Mouse (Mus musculus) limb, embryonic 12.5 days (tissue): ENCODE measurements at regions not wholly inside any gene's neighbourhood (a gene's known extent, or its start where the extent isn't known, plus 50 kb on each side); places are given as distances from the start of the nearest gene placed in this dataset.

Experiments
- ATAC-seq: fragments of 200-750 bp; cut with Nextera tagmentation; 2 replicates; pipeline ENCODE4 v1.8.0; 2017; ENCODE audit warnings: low read depth, moderate TSS enrichment; ENCODE audit not compliant: insufficient number of reproducible peaks, insufficient read depth, low FRiP score, low TSS enrichment
- H3K27ac ChIP-seq: fragments of 300-500 bp; sonication (generic); 2 replicates; pipeline ENCODE4 v1.5.1; 2016; ENCODE audit warnings: mild to moderate bottlenecking, moderate library complexity
- H3K27me3 ChIP-seq: fragments of 300-500 bp; sonication (generic); 2 replicates; pipeline ENCODE4 v1.6.1; 2016; ENCODE audit warnings: mild to moderate bottlenecking, moderate library complexity
- H3K36me3 ChIP-seq: fragments of 300-500 bp; sonication (generic); 2 replicates; pipeline ENCODE4 v1.6.1; 2016; ENCODE audit warnings: mild to moderate bottlenecking, moderate library complexity
- H3K4me1 ChIP-seq: fragments of 300-500 bp; sonication (generic); replicated peaks from 2 replicates; pipeline ENCODE4 v1.6.1; 2016
- H3K4me2 ChIP-seq: fragments of 300-500 bp; sonication (generic); 2 replicates; pipeline ENCODE4 v1.6.1; 2016; ENCODE audit warnings: mild to moderate bottlenecking, moderate library complexity
- H3K4me3 ChIP-seq: fragments of 300-500 bp; sonication (generic); replicated peaks from 2 replicates; pipeline ENCODE4 v1.5.1; 2016; ENCODE audit warnings: mild to moderate bottlenecking
- H3K9ac ChIP-seq: fragments of 300-500 bp; sonication (generic); replicated peaks from 2 replicates; pipeline ENCODE4 v1.6.1; 2016; ENCODE audit warnings: mild to moderate bottlenecking, moderate library complexity
- H3K9me3 ChIP-seq: fragments of 300-500 bp; sonication (generic); 2 replicates; pipeline ENCODE4 v1.6.1; 2016; ENCODE audit warnings: mild to moderate bottlenecking, moderate library complexity
- WGBS: fragments of 180-500 bp; shearing (Covaris S2); methylation state at CpG from one replicate; pipeline ENCODE4 v1.1.7; 2016; 5-methylcytosine and 5-hydroxymethylcytosine counted together

GRCm38 (mm10) chr1:186374009-186374649 lies 257.0 kb upstream of the Lyplal1 start:
- WGBS, result 73% methylated on average over 9 of the region's 9 CpGs
- Histone ChIP-seq H3K27me3 (no peaks in the 10 kb centered on the region), H3K4me2 (no peak overlapping the region), H3K9me3 (0 out of 2 replicates have a peak, but pooled peaks cover 6% of the 10 kb centered on the region), H3K36me3 (no peaks in the 10 kb centered on the region), H3K27ac (no peak overlapping the region), H3K9ac (no peak overlapping the region), H3K4me1 (no peaks in the 10 kb centered on the region), H3K4me3 (no peak overlapping the region)
- ATAC-seq, result no peak

DNA sequence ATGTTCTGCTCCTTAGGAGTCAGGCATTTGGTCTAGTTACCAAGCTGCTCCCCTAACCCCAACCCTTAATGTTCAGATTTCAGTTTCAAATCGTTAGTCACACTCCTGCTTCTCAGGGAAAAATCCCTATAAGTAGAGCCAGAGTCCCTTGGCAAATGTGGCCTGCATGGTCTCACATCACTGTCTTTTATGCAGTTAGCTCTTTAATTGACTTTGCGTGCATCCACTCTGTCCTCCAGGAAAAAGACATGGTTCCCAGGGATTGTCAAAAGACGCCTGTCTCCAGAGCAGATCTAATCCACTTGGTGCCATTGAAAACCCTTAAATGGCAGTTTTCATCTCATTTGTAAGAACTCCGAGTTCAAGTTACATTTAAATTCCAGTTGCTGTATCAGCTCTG lies 256.3 kb upstream of the Lyplal1 start:
- 51% methylated on average over 4 of the region's 4 CpGs for WGBS
- Histone ChIP-seq H3K27ac (no peak overlapping the region), H3K9ac (no peak overlapping the region), H3K27me3 (no peaks in the 10 kb centered on the region), H3K9me3 (0 out of 2 replicates have a peak, but pooled peaks cover 2% of the 10 kb centered on the region), H3K4me1 (no peaks in the 10 kb centered on the region), H3K4me2 (no peak overlapping the region), H3K36me3 (no peaks in the 10 kb centered on the region), H3K4me3 (no peak overlapping the region)
- no peak for ATAC-seq

DNA sequence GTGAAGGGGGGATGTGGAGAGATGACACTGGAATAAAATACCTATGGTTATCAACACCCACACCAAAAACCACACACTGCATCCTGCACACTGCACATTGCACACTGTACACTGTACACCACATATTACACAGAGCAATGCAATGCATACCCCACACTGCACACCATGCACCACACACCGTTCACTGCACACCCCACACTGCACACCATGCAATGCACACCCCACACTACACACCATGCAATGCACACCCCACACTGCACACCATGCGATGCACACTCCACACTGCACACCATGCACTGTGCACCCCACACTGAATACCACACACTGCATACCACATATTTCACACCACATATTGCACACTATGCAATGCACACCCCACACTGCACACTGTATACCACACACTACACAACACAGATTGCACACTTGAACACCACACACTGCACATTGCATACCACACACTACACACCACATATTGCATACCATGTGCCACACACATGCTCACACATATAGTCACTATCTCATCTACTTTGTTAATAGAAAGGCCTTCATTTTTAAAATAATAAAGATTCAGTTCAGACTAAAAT lies 255.8 kb upstream of the Lyplal1 start:
- Histone ChIP-seq H3K4me2 (no peak overlapping the region), H3K27ac (no peak overlapping the region), H3K36me3 (no peaks in the 10 kb centered on the region), H3K4me3 (no peak overlapping the region), H3K9me3 (no peaks in the 10 kb centered on the region), H3K9ac (no peak overlapping the region), H3K27me3 (no peaks in the 10 kb centered on the region), H3K4me1 (no peaks in the 10 kb centered on the region)
- no peak for ATAC-seq
- 98% methylated on average over 2 of the region's 2 CpGs for WGBS

GRCm38 (mm10) chr1:186363356-186363755 lies 246.2 kb upstream of the Lyplal1 start:
- Histone ChIP-seq H3K4me1 (peaks cover 2% of the 10 kb centered on the region; the same call in 1 of the 2 replicates), H3K27me3 (no peaks in the 10 kb centered on the region), H3K27ac (no peak overlapping the region), H3K9ac (no peak overlapping the region), H3K9me3 (no peaks in the 10 kb centered on the region), H3K4me3 (no peak overlapping the region), H3K36me3 (no peaks in the 10 kb centered on the region), H3K4me2 (no peak overlapping the region)
- no peak for ATAC-seq
- 87% methylated on average over 4 of the region's 4 CpGs for WGBS

DNA sequence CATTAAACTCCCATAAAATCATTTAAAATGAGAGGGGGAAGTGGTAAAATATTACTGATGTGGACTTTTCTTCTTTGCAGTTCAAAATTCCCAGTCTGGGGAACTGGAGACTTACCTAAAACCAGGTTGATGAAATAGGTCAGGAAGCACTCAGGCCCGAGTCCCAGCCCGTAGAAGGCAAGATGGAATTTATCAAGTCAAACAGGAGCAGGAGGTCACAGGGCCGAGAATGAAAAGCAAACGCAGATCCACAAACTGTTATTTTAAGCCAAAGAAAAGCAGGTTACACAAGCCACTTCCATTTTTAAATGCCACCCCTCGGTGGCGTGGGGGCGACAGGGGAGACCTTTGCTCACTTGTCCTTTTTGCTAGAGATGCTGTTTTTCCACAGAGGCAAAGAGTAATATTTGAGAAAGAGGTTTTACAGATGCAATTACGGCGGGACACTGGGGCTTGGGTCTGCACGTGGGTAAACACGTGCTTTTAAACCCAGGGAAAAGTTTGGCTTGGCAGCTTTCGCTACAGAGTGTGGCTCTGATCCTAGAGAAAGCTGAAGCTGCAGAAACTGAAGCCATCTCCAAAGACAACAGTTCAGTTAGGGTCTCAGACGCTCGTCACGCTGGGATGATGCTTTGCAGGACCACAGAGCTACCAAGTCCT lies 241.0 kb upstream of the Lyplal1 start:
- no peak for ATAC-seq
- Histone ChIP-seq H3K4me2 (peak overlapping the region; percentile 19), H3K27me3 (no peaks in the 10 kb centered on the region), H3K9ac (no peak overlapping the region), H3K27ac (peak overlapping the region; percentile 59; the same call in 1 of the 2 replicates), H3K9me3 (no peaks in the 10 kb centered on the region), H3K36me3 (no peaks in the 10 kb centered on the region), H3K4me3 (no peak overlapping the region), H3K4me1 (peaks cover 11% of the 10 kb centered on the region)
- WGBS, result 42% methylated on average over 15 of the region's 15 CpGs

GRCm38 (mm10) chr1:186354742-186355141 lies 237.6 kb upstream of the Lyplal1 start:
- ATAC-seq, result no peak
- H3K4me2 ChIP-seq, result no peak overlapping the region
- H3K36me3 ChIP-seq, result no peaks in the 10 kb centered on the region
- no peaks in the 10 kb centered on the region for H3K27me3 ChIP-seq
- no peak overlapping the region for H3K4me3 ChIP-seq
- no peak overlapping the region for H3K27ac ChIP-seq
- no peaks in the 10 kb centered on the region for H3K9me3 ChIP-seq
- H3K9ac ChIP-seq, result no peak overlapping the region
- H3K4me1 ChIP-seq, result peaks cover 11% of the 10 kb centered on the region
- WGBS, result 53% methylated on average over 6 of the region's 6 CpGs

DNA sequence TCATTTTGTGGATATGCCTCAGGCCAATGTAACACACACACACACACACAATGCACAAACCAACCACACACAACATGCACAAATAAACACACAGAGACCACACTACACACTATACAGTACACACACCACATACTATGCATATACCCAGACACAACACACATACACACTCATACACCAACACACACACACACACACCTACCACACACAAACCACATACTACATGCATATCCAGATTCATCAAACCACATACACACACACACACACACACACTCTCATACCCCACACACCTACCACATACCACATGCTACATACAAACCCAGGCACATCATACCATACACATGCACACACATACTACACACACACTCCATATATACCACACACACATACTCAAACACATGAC lies 237.0 kb upstream of the Lyplal1 start:
- Histone ChIP-seq H3K4me1 (peaks cover 11% of the 10 kb centered on the region), H3K27ac (no peak overlapping the region), H3K9me3 (no peaks in the 10 kb centered on the region), H3K4me3 (no peak overlapping the region), H3K9ac (no peak overlapping the region), H3K36me3 (no peaks in the 10 kb centered on the region), H3K4me2 (no peak overlapping the region), H3K27me3 (no peaks in the 10 kb centered on the region)
- ATAC-seq, result no peak

- H3K27ac ChIP-seq, result no peak overlapping the region
- no peak overlapping the region for H3K4me3 ChIP-seq
- H3K9ac ChIP-seq, result no peak overlapping the region
- no peak overlapping the region for H3K4me2 ChIP-seq
- 89% methylated on average over 4 of the region's 4 CpGs for WGBS
- peaks cover 3% of the 10 kb centered on the region; the same call in 1 of the 2 replicates for H3K4me1 ChIP-seq
- H3K36me3 ChIP-seq, result no peaks in the 10 kb centered on the region
- H3K27me3 ChIP-seq, result no peaks in the 10 kb centered on the region; the same call in 1 of the 2 replicates
- no peak for ATAC-seq
- H3K9me3 ChIP-seq, result no peaks in the 10 kb centered on the region
Measured at GRCm38 (mm10) chr1:186350381-186350780, 233.3 kb upstream of the Lyplal1 start.

DNA sequence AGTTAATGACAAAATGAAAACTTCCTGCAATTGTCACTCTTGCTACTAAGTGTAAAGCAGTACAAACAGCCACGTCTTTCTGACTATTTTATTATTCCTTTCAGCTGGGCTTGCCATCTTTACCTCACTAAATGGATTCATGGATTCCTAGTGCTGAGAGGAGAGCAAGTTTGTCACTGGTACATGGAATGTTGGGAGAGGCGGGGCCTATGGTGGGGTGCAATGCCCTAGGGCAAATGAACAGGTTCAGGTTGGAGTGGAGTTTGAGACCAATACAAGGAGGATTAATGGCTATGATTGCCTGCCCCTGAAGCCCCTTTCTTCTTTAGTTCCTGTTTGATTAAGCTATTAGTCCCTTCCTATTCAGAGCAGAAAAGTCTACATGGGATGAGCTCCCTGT lies 232.9 kb upstream of the Lyplal1 start:
- ATAC-seq, result no peak
- Histone ChIP-seq H3K9me3 (no peaks in the 10 kb centered on the region), H3K4me2 (no peak overlapping the region), H3K27me3 (no peaks in the 10 kb centered on the region; the same call in 1 of the 2 replicates), H3K4me3 (no peak overlapping the region), H3K27ac (no peak overlapping the region), H3K4me1 (peaks cover 3% of the 10 kb centered on the region; the same call in 1 of the 2 replicates), H3K36me3 (no peaks in the 10 kb centered on the region), H3K9ac (no peak overlapping the region)
- WGBS, result 78% methylated on average over 2 of the region's 2 CpGs

GRCm38 (mm10) chr1:186347413-186348147 lies 230.5 kb upstream of the Lyplal1 start:
- no peak overlapping the region for H3K9ac ChIP-seq
- H3K4me1 ChIP-seq, result no peaks in the 10 kb centered on the region
- H3K36me3 ChIP-seq, result no peaks in the 10 kb centered on the region
- ATAC-seq, result no peak
- H3K27ac ChIP-seq, result no peak overlapping the region
- no peak overlapping the region for H3K4me3 ChIP-seq
- 81% methylated on average over 14 of the region's 14 CpGs for WGBS
- H3K9me3 ChIP-seq, result no peaks in the 10 kb centered on the region
- H3K4me2 ChIP-seq, result no peak overlapping the region
- H3K27me3 ChIP-seq, result no peaks in the 10 kb centered on the region; the same call in 1 of the 2 replicates

DNA sequence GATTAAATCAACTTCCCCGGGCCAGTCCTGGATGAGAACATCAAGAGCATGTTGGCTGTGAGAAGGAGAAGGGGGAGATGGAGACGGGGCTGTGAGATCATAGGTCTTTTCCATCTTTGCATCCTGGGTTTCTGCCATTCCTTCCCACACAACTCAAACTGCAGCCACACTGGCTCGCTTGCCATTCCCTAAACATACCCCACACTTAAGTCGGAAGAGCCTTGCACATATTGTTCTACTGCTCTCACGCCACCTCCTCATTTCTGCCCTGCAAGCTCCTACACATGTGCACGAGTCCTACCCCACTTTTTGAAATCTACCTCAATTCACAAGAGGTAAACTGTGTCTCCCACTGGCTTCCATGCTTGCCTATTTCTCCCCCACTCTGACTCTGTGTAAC lies 228.3 kb upstream of the Lyplal1 start:
- no peak overlapping the region for H3K9ac ChIP-seq
- no peak overlapping the region for H3K4me2 ChIP-seq
- H3K27ac ChIP-seq, result no peak overlapping the region
- 90% methylated on average over 6 of the region's 6 CpGs for WGBS
- no peaks in the 10 kb centered on the region for H3K9me3 ChIP-seq
- no peaks in the 10 kb centered on the region; the same call in 1 of the 2 replicates for H3K27me3 ChIP-seq
- H3K4me1 ChIP-seq, result no peaks in the 10 kb centered on the region
- H3K36me3 ChIP-seq, result no peaks in the 10 kb centered on the region
- ATAC-seq, result no peak
- H3K4me3 ChIP-seq, result no peak overlapping the region
